Mouse (Mus musculus) MEL (cell line): ENCODE measurements around the gene Slc25a33. TPM values are rescaled to one million over a fixed set of nuclear protein-coding genes. Genes with fewer than 3 reads are reported as not detected.

Experiments
- DNase-seq: peaks from one replicate; pipeline ENCODE4 v3.0.0; 2011; ENCODE audit warnings: low read depth, low spot score
- H3K27ac ChIP-seq: 2 replicates; pipeline ENCODE4 v1.5.1; 2012; ENCODE audit warnings: low read depth, mild to moderate bottlenecking, control low read depth, low read length, moderate library complexity; ENCODE audit not compliant: control insufficient read depth
- H3K27me3 ChIP-seq, 2 experiments: fragments of 150-350 bp in 1 of 2; sonication (generic) in 1 of 2; 2 replicates each; pipeline ENCODE4 v1.6.1; 2012; ENCODE audit warnings: low read length in 2 of 2, mild to moderate bottlenecking in 2 of 2, improper control_type of control experiment in 1 of 2, moderate library complexity in 1 of 2; ENCODE audit not compliant: insufficient read depth in 2 of 2, control insufficient read depth in 1 of 2
- H3K36me3 ChIP-seq, 2 experiments: 2 replicates each; pipeline ENCODE4 v1.6.1; 2012 to 2014; ENCODE audit warnings: low read length in 2 of 2, improper control_type of control experiment in 1 of 2, inconsistent platforms in 1 of 2, mild to moderate bottlenecking in 1 of 2; ENCODE audit not compliant: insufficient read depth in 2 of 2, control insufficient read depth in 1 of 2
- H3K4me1 ChIP-seq, 2 experiments: fragments of 150-350 bp in 1 of 2; sonication (generic) in 1 of 2; 2 replicates each; pipeline ENCODE4 v1.6.1; 2012; ENCODE audit warnings: low read length in 2 of 2, improper control_type of control experiment in 1 of 2, mild to moderate bottlenecking in 1 of 2; ENCODE audit not compliant: insufficient read depth in 2 of 2, control insufficient read depth in 1 of 2
- H3K4me3 ChIP-seq, 2 experiments: fragments of 150-350 bp in 1 of 2; sonication (generic) in 1 of 2; 2 replicates each; pipeline ENCODE4 v1.5.1; 2012; ENCODE audit warnings: low read depth in 2 of 2, low read length in 2 of 2, mild to moderate bottlenecking in 2 of 2, moderate library complexity in 2 of 2, control low read depth in 1 of 2, improper control_type of control experiment in 1 of 2; ENCODE audit not compliant: control insufficient read depth in 1 of 2, insufficient read depth in 1 of 2
- H3K79me2 ChIP-seq: 2 replicates; pipeline ENCODE4 v1.6.1; 2012; ENCODE audit warnings: mild to moderate bottlenecking, low read length, moderate library complexity; ENCODE audit not compliant: control insufficient read depth, poor library complexity, insufficient read depth
- H3K9ac ChIP-seq: 2 replicates; pipeline ENCODE4 v1.6.1; 2012; ENCODE audit warnings: low read depth, mild to moderate bottlenecking, control low read depth, low read length, moderate library complexity; ENCODE audit not compliant: control insufficient read depth, poor library complexity, severe bottlenecking
- H3K9me3 ChIP-seq: fragments of 150-350 bp; sonication (generic); replicated peaks from 2 replicates; pipeline ENCODE4 v1.6.1; 2012; ENCODE audit warnings: mild to moderate bottlenecking, low read length, improper control_type of control experiment, moderate library complexity; ENCODE audit not compliant: insufficient read depth
- E2F4 ChIP-seq: IDR thresholded peaks from 2 replicates; pipeline ENCODE4 v1.6.1; 2011; ENCODE audit warnings: low read depth, low read length, improper control_type of control experiment, borderline replicate concordance
- ELF1 ChIP-seq: IDR thresholded peaks from 2 replicates; pipeline ENCODE4 v1.6.1; 2014; ENCODE audit warnings: low read depth, mild to moderate bottlenecking, inconsistent platforms, low read length, improper control_type of control experiment, moderate library complexity
- EP300 ChIP-seq, 2 experiments: IDR thresholded peaks; 2 replicates each; pipeline ENCODE4 v1.6.1; 2011; ENCODE audit warnings: improper control_type of control experiment in 2 of 2, low read length in 2 of 2, low read depth in 1 of 2, mild to moderate bottlenecking in 1 of 2
- ETS1 ChIP-seq: IDR thresholded peaks from 2 replicates; pipeline ENCODE4 v1.6.1; 2012; ENCODE audit warnings: low read depth, mild to moderate bottlenecking, inconsistent platforms, low read length, improper control_type of control experiment, moderate library complexity
- GABPA ChIP-seq: IDR thresholded peaks from 2 replicates; pipeline ENCODE4 v1.6.1; 2012; ENCODE audit warnings: low read depth, mild to moderate bottlenecking, inconsistent platforms, low read length, improper control_type of control experiment, moderate library complexity
- GATA1 ChIP-seq: IDR thresholded peaks from 2 replicates; pipeline ENCODE4 v1.6.1; 2011; ENCODE audit warnings: low read depth, low read length, improper control_type of control experiment
- HCFC1 ChIP-seq: IDR thresholded peaks from 2 replicates; pipeline ENCODE4 v1.6.1; 2012; ENCODE audit warnings: low read depth, mild to moderate bottlenecking, inconsistent platforms, low read length, improper control_type of control experiment, moderate library complexity
- JUND ChIP-seq: IDR thresholded peaks from 2 replicates; pipeline ENCODE4 v1.6.1; 2011; ENCODE audit warnings: low read depth, mild to moderate bottlenecking, improper control_type of control experiment, low read length
- MAFK ChIP-seq: IDR thresholded peaks from 2 replicates; pipeline ENCODE4 v1.6.1; 2011; ENCODE audit warnings: low read depth, mild to moderate bottlenecking, low read length, improper control_type of control experiment, borderline replicate concordance
- MAX ChIP-seq: IDR thresholded peaks from 2 replicates; pipeline ENCODE4 v1.6.1; 2011; ENCODE audit warnings: low read length, improper control_type of control experiment
- MYB ChIP-seq: IDR thresholded peaks from 2 replicates; pipeline ENCODE4 v1.6.1; 2011; ENCODE audit warnings: mild to moderate bottlenecking, low read depth, low read length, improper control_type of control experiment
- NRF1 ChIP-seq: IDR thresholded peaks from 2 replicates; pipeline ENCODE4 v1.6.1; 2014; ENCODE audit warnings: low read depth, mild to moderate bottlenecking, inconsistent platforms, low read length, improper control_type of control experiment, moderate library complexity; ENCODE audit not compliant: poor library complexity, insufficient read depth, severe bottlenecking
- POLR2A ChIP-seq, 2 experiments: IDR thresholded peaks; 2 replicates each; pipeline ENCODE4 v1.6.1; 2011 to 2012; ENCODE audit warnings: low read length in 2 of 2, mild to moderate bottlenecking in 2 of 2, control low read depth in 1 of 2, improper control_type of control experiment in 1 of 2, low read depth in 1 of 2, moderate library complexity in 1 of 2; ENCODE audit not compliant: control insufficient read depth in 1 of 2, insufficient read depth in 1 of 2, poor library complexity in 1 of 2
- POLR2AphosphoS2 ChIP-seq: IDR thresholded peaks from 2 replicates; pipeline ENCODE4 v1.6.1; 2011; ENCODE audit warnings: low read length, improper control_type of control experiment
- POLR2AphosphoS5 ChIP-seq: IDR thresholded peaks from 2 replicates; pipeline ENCODE4 v1.6.1; 2012; ENCODE audit warnings: low read depth, borderline replicate concordance, mild to moderate bottlenecking, inconsistent platforms, low read length, moderate library complexity, mixed read lengths
- TCF12 ChIP-seq: IDR thresholded peaks from 2 replicates; pipeline ENCODE4 v1.6.1; 2014; ENCODE audit warnings: low read depth, mild to moderate bottlenecking, inconsistent platforms, low read length, improper control_type of control experiment, moderate library complexity
- ZKSCAN1 ChIP-seq: IDR thresholded peaks from 2 replicates; pipeline ENCODE4 v1.6.1; 2012; ENCODE audit warnings: low read depth, mild to moderate bottlenecking, inconsistent platforms, low read length, improper control_type of control experiment, moderate library complexity
- polyA plus RNA-seq, 2 experiments: library from polyadenylated mRNA; stranded (reverse) in 1 of 2; unstranded in 1 of 2; fragments of >175 nt in 1 of 2; fragments of >200 nt in 1 of 2; gene quantifications; 2 replicates each; pipeline versions ENCODE4 v1.2.1 to v1.2.4; 2012; ENCODE audit warnings: low replicate concordance in 2 of 2, low read depth in 1 of 2; ENCODE audit not compliant: insufficient read length in 2 of 2, insufficient read depth in 1 of 2, missing spikeins in 1 of 2
- total RNA-seq: library from RNA; depleted of rRNA; stranded (reverse); fragments of 300-350 nt; gene quantifications from 2 replicates; pipeline ENCODE4 v1.2.3, GENCODE M21; 2012

Slc25a33 gene
- total and polyA plus RNA-seq, 3 experiments = 20.6 to 103 (median 24.8) TPM

- no peak for TF ChIP-seq POLR2AphosphoS5
- peak; percentile 42; the same call in 1 of the 2 replicates for TF ChIP-seq TCF12
- TF ChIP-seq JUND = peak; percentile 88
- TF ChIP-seq POLR2AphosphoS2 = peak; percentile 87
- TF ChIP-seq POLR2A (IDR thresholded peaks at IDR 0.05; ENCODE audit: control insufficient read depth in 1 of 2, insufficient read depth in 1 of 2, low read depth in 1 of 2, low read length in 2 of 2, poor library complexity in 1 of 2) = peak in 1 of 2 experiments; percentile 81; a peak in 3 of 4 replicates
- TF ChIP-seq ETS1 = peak; percentile 99
- peak; percentile 97 for TF ChIP-seq MAFK
- TF ChIP-seq NRF1 = peak; percentile 83
- no peak for TF ChIP-seq ELF1
- TF ChIP-seq MYB = peak; percentile 40
- TF ChIP-seq EP300 (IDR thresholded peaks at IDR 0.05; ENCODE audit: low read depth in 1 of 2, low read length in 2 of 2) = peak; percentile 73 to 79; a peak in 3 of 4 replicates
- peak; percentile 72 for TF ChIP-seq HCFC1
- TF ChIP-seq GATA1 = 0 out of 2 replicates have a peak, but pooled peaks have one; percentile 24
- 0 out of 2 replicates have a peak, but pooled peaks have one; percentile 50 for TF ChIP-seq ZKSCAN1
Measured at GRCm38 (mm10) chr4:149780565-149781356, 6.7 kb upstream of the Slc25a33 start (continued).

GRCm38 (mm10) chr4:149779966-149780365, 5.9 kb upstream of the Slc25a33 start:
- Histone ChIP-seq H3K4me1 (peaks cover 26 to 56% of the 10 kb centered on the region in 2 experiments), H3K9ac (peak overlapping the region; percentile 89), H3K79me2 (peaks cover 20% of the 10 kb centered on the region), H3K4me3 (peak overlapping the region; percentile 59 to 71), H3K27me3 (no peaks in the 10 kb centered on the region), H3K27ac (peak overlapping the region; percentile 98), H3K36me3 (peaks cover 0 to 39% of the 10 kb centered on the region in 2 experiments; a peak in 3 of 4 replicates), H3K9me3 (no peaks in the 10 kb centered on the region)
- TF ChIP-seq GABPA (no peak), MAX (0 out of 2 replicates have a peak, but pooled peaks have one; percentile 36)
- no peak for DNase-seq

GRCm38 (mm10) chr4:149777126-149777525, 3.0 kb upstream of the Slc25a33 start:
- Histone ChIP-seq H3K9me3 (no peaks in the 10 kb centered on the region), H3K9ac (peak overlapping the region; percentile 57), H3K79me2 (peaks cover 38% of the 10 kb centered on the region), H3K27me3 (no peaks in the 10 kb centered on the region), H3K4me3 (no peak overlapping the region; a peak in 1 of 4 replicates), H3K27ac (peak overlapping the region; percentile 68), H3K4me1 (peaks cover 28 to 54% of the 10 kb centered on the region in 2 experiments), H3K36me3 (peaks cover 0 to 45% of the 10 kb centered on the region in 2 experiments; a peak in 3 of 4 replicates)
- DNase-seq = no peak
- TF ChIP-seq POLR2AphosphoS2 = peak; percentile 88
- TF ChIP-seq MAFK = no peak
- no peak for TF ChIP-seq E2F4
